Comparison of ENCODE assay signal across 9 mouse cellular contexts in genomic region chr4:109405415-109405814, GRCm38 (mm10). TPM values are rescaled to one million over a fixed set of nuclear protein-coding genes. Genes with fewer than 3 reads are reported as not detected.
A peak's percentile ranks its signal among the peaks of the same experiment; 100 is the strongest.
DNase-seq lines count a peak whose midpoint lies in the region; ATAC-seq and TF ChIP-seq lines count a peak whose summit lies in the region.
"Had no signal": no experiment of that assay in that cellular context is flagged by ENCODE, and none has a peak within 500 bp of the region (broad histone marks: within the 10 kb centered on the region; RNA-seq: fewer than 3 reads in every experiment).

No protein-coding gene starts in this region.

- no peak overlapping the region for H3ac ChIP-seq in myocyte (ENCODE audit: control insufficient read depth, insufficient read length)

- no peaks in the 10 kb centered on the region for H3K36me3 ChIP-seq in kidney, postnatal 0 days (ENCODE audit: insufficient read depth, low read length)
- H3K36me3 ChIP-seq in forebrain, embryonic 10.5 days (replicated peaks): 0 out of 2 replicates have a peak, but pooled peaks cover 3% of the 10 kb centered on the region
- no peaks in the 10 kb centered on the region for H3K36me3 ChIP-seq in intestine, embryonic 15.5 days
- H3K36me3 ChIP-seq in myocyte (ENCODE audit: control insufficient read depth, insufficient read depth): no peaks in the 10 kb centered on the region

- 64% methylated on average over 8 of the region's 8 CpGs for WGBS in kidney, postnatal 0 days
- 73% methylated on average over 8 of the region's 8 CpGs for WGBS in forebrain, embryonic 10.5 days
- 63% methylated on average over 8 of the region's 8 CpGs for WGBS in intestine, embryonic 15.5 days

- no peak for TF ChIP-seq CTCF in kidney, postnatal 0 days (IDR thresholded peaks at IDR 0.05; ENCODE audit: low read depth)

- no peak overlapping the region; the same call in 1 of the 2 replicates for H3K4me3 ChIP-seq in kidney, postnatal 0 days (replicated peaks; ENCODE audit: low read depth, low read length)
- peak overlapping the region; percentile 74; the same call in 1 of the 2 replicates for H3K4me3 ChIP-seq in forebrain, embryonic 10.5 days
- peak overlapping the region; percentile 54 for H3K4me3 ChIP-seq in intestine, embryonic 15.5 days (replicated peaks)
- H3K4me3 ChIP-seq in myocyte: no peak overlapping the region

- no peaks in the 10 kb centered on the region for H3K79me2 ChIP-seq in myocyte (ENCODE audit: control insufficient read depth, insufficient read depth)

- no peak for TF ChIP-seq POLR2A in myocyte (IDR thresholded peaks at IDR 0.05; ENCODE audit: insufficient read length, low read depth)

- ATAC-seq in kidney, postnatal 0 days (replicated peaks; ENCODE audit: low FRiP score, low read depth): no peak
- no peak for ATAC-seq in intestine, embryonic 15.5 days

- H3K27me3 ChIP-seq in kidney, postnatal 0 days (ENCODE audit: insufficient read depth, low read length): no peaks in the 10 kb centered on the region
- H3K27me3 ChIP-seq in forebrain, embryonic 10.5 days (ENCODE audit: poor library complexity, severe bottlenecking): peaks cover 37% of the 10 kb centered on the region
- no peaks in the 10 kb centered on the region for H3K27me3 ChIP-seq in intestine, embryonic 15.5 days (replicated peaks)
- H3K27me3 ChIP-seq in myocyte (ENCODE audit: control insufficient read depth, insufficient read depth, insufficient read length): no peaks in the 10 kb centered on the region

- no peak overlapping the region for H3K4me2 ChIP-seq in kidney, postnatal 0 days (ENCODE audit: low read length)
- peak overlapping the region; percentile 96 for H3K4me2 ChIP-seq in intestine, embryonic 15.5 days (replicated peaks)
- peak overlapping the region; percentile 82 for H3K4me2 ChIP-seq in myocyte (ENCODE audit: low read depth)

- H3K27ac ChIP-seq in kidney, postnatal 0 days: 0 out of 2 replicates have a peak overlapping the region, but pooled peaks have one; percentile 11
- H3K27ac ChIP-seq in forebrain, embryonic 10.5 days: peak overlapping the region; percentile 87
- peak overlapping the region; percentile 81 for H3K27ac ChIP-seq in intestine, embryonic 15.5 days

- no peaks in the 10 kb centered on the region for H3K4me1 ChIP-seq in kidney, postnatal 0 days (replicated peaks; ENCODE audit: insufficient read depth, low read length)
- peaks cover 29% of the 10 kb centered on the region for H3K4me1 ChIP-seq in forebrain, embryonic 10.5 days
- peaks cover 24% of the 10 kb centered on the region for H3K4me1 ChIP-seq in intestine, embryonic 15.5 days (replicated peaks)

- H3K9me3 ChIP-seq in kidney, postnatal 0 days (replicated peaks; ENCODE audit: low read length): no peaks in the 10 kb centered on the region
- H3K9me3 ChIP-seq in forebrain, embryonic 10.5 days: no peaks in the 10 kb centered on the region
- H3K9me3 ChIP-seq in intestine, embryonic 15.5 days: no peaks in the 10 kb centered on the region

- no peak overlapping the region for H3K9ac ChIP-seq in kidney, postnatal 0 days (ENCODE audit: low read depth, low read length)
- H3K9ac ChIP-seq in intestine, embryonic 15.5 days: peak overlapping the region; percentile 21; the same call in 1 of the 2 replicates

- DNase-seq in kidney, postnatal 0 days (ENCODE audit: low spot score): no peak
- DNase-seq in kidney, postnatal 25 days: no peak
- no peak for DNase-seq in forebrain, embryonic 10.5 days (ENCODE audit: extremely low spot score, low spot score)
- DNase-seq in layer of hippocampus, adult 9-10 months (ENCODE audit: low spot score): no peak
- no peak for DNase-seq in layer of hippocampus, postnatal 14 days (ENCODE audit: low spot score in 2 of 2)
- no peak for DNase-seq in lung, postnatal 10 days
- DNase-seq: thymus, postnatal 36 days had no signal

TF ChIP-seq in myocyte, 11 proteins besides CTCF, POLR2A, EP300 and RAD21:
- TF ChIP-seq USF1 (IDR thresholded peaks at IDR 0.05; ENCODE audit: low read depth): no peak
- TF ChIP-seq TCF3 (IDR thresholded peaks at IDR 0.05; ENCODE audit: insufficient read length, low read depth): no peak
- TF ChIP-seq CEBPB (IDR thresholded peaks at IDR 0.05; ENCODE audit: insufficient read depth, poor library complexity, severe bottlenecking): no peak
- no peak for TF ChIP-seq MYOD1 (IDR thresholded peaks at IDR 0.05; ENCODE audit: control insufficient read depth in 1 of 3, insufficient read length in 2 of 3, low read depth in 2 of 3)
- TF ChIP-seq MAX (IDR thresholded peaks at IDR 0.05; ENCODE audit: low read depth): no peak
- no peak for TF ChIP-seq MYOG (IDR thresholded peaks at IDR 0.05; ENCODE audit: control insufficient read depth in 1 of 3, insufficient read depth in 1 of 3, insufficient read length in 2 of 3, low read depth in 2 of 3)
- no peak for TF ChIP-seq E2F4 (IDR thresholded peaks at IDR 0.05; ENCODE audit: insufficient read depth)
- no peak for TF ChIP-seq TCF12 (IDR thresholded peaks at IDR 0.05; ENCODE audit: insufficient read depth, poor library complexity, severe bottlenecking)
- TF ChIP-seq SRF (IDR thresholded peaks at IDR 0.05; ENCODE audit: control insufficient read depth, insufficient read length, low read depth): no peak
- TF ChIP-seq REST (IDR thresholded peaks at IDR 0.05; ENCODE audit: insufficient read depth, insufficient read length): no peak
- TF ChIP-seq POLR2AphosphoS2 (IDR thresholded peaks at IDR 0.05; ENCODE audit: insufficient read length, low read depth): no peak

RNA-seq across cellular contexts. Expression of gene Ttc39a, which starts 1.0 kb away (rescaled TPM):
- polyA plus RNA-seq in kidney, postnatal 0 days (2015; fragmentation: Nextera tagmentation; extraction: Ambion mirVana): 2.6 and 3.0 TPM in 2 replicates
- 4.2 and 4.9 TPM in 2 replicates for polyA plus RNA-seq in forebrain, embryonic 10.5 days (2016; fragmentation: Nextera tagmentation; extraction: Ambion mirVana)
- 17.0 and 21.5 TPM in 2 replicates for polyA plus RNA-seq in intestine, embryonic 15.5 days (2015; fragmentation: Nextera tagmentation; extraction: Ambion mirVana)
- 0.70 TPM for polyA plus RNA-seq in myocyte (2012; fragmentation: generic; extraction: Trizol)
- 1 to 10 TPM; 1.4 to 2.4 TPM for total RNA-seq in layer of hippocampus, postnatal 14 days (2021)

Comparison
In these comparisons a context has a peak if more than half of its experiments do, and no peak if none do; other contexts are left out.
1. H3K27ac ChIP-seq: peak in every context shown above with its lines; median percentile 87 in forebrain, embryonic 10.5 days; 81 in intestine, embryonic 15.5 days; 11 in kidney, postnatal 0 days.
2. H3K4me3 ChIP-seq: peak in forebrain, embryonic 10.5 days (single experiment) and intestine, embryonic 15.5 days (single experiment); none in kidney, postnatal 0 days (single experiment) and myocyte (single experiment).